Mouse (Mus musculus): ENCODE measurements at regions not wholly inside any gene's neighbourhood (a gene's known extent, or its start where the extent isn't known, plus 50 kb on each side); places are given as distances from the start of the nearest gene placed in this dataset.

DNA sequence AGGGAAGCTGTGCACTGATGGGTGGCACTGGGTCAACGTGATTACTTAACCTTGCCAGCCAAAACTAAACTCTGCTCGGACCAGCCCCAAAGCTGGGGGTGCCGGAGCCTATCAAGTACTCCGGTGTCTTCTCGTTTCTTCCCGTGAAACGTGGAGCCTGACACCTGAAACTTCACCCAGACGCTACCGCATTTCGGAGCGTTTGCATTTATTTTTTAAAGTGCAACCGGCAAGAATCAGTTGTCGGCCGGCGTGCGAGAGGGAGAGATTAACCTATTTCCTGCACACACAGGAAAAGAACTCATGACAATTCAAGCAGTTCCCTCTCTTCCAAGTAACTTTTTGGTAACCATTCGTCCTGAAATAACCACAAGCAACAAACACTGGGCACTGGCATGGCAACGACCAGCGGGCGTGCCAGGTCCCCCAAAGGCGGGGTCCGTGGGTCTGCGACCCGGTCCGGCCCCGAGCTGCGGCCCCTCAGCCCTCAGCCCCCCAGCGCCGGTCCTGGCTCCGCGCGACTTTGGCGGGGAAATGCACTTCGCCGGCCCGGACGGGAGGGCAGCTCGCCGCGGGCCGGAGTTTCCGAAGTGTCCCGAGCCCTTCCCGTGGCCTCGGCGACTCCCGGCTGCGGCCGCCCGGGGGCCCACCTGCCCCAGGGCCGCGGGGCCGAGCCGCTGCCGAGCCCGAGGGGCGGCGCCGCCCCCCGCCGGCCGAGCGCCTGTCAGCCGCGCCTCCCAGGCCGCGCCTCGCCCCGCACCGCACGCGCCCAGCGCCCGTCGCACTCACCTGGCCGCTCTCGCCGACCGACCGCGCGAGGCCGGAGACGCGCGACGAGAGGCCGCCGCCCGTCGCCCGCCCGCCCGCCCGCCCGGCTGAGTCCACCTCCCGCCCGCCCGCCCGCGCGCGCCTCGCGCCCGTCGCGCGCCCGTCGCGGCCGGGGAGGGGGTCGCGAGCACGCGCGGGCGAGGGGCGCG lies 1861.7 kb upstream of the Lrrc6 start:
- peak; percentile 66 to 75 for DNase-seq

DNA sequence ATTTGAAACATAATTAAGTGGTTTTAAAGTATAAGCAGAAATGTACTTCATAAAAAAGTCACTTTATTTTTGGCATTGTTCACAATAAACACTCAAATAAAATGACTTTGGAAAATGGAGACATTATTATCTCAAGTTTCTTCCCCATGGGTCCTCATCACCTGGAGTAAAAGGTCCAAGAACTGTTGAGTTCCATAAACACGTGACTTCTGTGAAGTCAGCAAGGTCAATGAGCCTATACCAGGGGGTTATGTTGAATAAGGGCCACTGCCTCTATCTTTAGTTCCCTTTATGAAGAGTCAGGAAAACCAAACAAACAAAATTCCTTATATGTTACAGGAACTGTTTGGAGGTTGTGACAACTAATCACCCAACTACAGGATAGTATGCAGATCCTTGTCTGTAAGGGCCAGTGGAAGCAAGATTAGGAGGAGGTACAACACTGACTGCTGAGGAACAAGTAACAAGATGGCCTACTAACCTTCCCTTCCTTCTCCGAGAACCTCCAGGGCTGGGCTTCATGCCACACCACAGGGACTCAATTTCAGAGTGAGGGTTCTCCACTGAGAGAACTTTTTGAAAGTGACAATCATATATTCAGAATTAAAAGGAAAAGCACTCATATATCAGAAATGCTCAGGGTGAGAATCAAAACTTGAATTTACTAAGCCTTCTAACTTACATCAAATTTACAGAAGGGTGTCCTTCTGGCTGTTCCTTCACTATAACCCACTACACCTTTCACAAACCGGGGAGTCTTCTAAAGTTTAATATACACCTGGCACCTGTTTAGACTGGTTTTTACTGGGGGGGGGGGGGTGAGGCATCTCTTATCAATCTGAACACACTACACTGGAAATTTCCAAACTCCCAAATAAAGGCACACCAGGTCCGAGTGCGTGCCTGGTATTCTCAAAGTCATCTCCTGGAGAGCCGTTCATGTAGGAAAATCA lies 1860.5 kb upstream of the Lrrc6 start:
- no peak for DNase-seq

DNA sequence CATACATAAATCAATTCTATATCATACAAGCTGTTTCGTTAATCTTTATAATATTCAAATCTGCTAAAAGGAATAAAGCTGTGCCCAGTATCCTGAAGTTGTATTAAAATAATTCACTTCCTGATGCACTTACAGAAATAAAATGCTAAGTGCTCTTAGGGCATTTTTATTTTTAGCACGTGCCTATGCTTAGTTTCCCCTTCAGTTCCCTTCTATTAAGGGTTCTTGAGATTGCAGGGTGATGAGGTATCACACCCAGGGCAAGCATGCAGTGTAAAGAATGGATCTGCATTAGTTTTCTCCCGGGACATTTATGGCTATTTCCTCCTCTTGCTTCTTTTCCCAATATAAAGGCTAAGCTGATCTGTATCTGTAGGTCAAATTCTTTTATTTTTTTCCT lies 1858.8 kb upstream of the Lrrc6 start:
- DNase-seq: no peak

DNA sequence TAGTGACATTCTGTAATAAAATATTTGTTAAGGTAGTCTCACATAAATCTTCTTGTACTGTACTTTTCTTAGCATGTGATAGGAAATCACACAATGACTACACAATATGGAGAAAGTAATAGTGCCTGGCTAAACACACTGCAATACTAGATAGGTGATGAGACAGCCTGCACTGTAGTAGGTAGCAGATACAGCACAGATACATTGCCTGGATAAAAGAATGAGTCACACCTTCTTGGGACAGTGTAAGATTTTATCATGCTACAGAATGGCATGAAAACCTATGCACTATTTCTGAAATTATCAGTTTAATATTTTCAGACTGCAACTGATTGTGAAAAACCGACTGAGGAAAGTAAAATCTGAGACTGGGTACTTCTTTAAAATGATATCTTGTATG lies 1855.2 kb upstream of the Lrrc6 start:
- no peak for DNase-seq

DNA sequence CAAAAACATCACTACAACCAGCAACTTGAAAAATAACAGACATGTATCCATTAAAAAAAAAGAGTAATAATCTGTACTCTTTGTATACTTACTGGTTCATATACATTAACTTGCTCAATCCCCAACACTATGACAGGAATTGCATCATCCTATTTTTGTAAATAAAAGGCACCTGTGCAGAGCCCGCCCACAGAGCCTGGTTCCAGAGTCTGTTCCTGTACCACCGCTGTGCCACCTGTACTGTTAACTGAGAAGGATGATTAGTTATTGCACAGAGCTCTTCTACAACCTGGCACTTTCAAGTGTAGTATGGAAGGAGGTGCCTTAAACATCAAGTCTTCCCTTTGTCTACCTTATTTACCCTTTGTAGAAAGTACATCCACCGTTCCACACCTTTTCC lies 1843.9 kb upstream of the Lrrc6 start:
- no peak for DNase-seq

DNA sequence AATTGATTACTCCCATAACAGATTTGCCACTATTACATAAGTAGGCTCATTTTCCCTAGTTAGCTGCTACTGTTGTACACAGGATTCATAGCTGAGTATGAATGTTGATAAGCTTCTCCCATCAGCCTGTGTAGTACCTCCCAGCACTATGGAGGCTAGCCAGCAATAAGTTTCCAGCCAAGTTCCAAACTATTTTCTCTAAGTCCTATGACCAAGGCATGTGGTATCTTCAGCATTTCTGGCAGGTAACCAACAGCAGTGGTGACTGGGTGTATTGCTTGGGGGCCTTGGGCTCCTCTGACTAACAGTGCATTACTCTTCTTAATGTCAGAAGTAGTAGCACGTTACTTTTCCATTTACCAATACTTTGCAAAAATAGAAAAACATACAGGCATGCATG lies 1841.8 kb upstream of the Lrrc6 start:
- DNase-seq: peak; percentile 25 to 33

DNA sequence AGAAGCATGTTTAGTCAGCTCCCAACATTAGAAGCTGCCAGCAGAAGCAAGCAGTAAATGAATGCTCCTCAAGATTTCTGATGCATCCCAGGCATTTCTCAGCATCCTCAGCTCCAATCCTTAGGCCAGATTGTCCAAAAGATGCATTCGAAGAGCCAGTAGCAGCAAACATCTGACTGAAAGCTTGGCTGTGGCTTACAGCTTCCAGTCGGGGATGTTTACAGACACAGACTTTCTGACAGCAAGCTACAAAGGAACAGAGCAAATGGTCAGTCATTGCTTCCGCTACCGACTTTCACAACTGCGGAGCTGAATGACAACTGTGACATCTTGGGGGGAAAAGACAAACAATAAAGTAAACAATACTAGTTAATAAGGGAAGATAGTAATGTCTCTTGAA lies 1840.3 kb upstream of the Lrrc6 start:
- no peak for DNase-seq

DNA sequence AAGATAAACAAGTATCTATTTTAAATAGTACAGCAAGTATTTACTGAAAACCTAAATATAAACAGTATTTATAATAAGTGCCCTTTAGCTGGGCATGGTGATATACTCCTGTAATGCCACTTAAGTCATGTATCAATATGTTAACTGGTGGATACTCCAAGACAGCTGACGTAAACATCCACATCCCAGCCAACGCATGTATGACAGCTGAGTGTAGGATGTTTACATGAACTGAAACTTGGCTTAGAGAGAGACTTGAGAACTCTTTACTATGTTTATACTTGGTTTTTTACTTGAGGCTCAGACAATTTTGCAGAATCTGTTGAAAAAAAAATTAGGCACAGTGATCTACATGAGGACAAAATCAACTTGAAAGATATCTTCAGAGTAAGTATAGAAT lies 1836.6 kb upstream of the Lrrc6 start:
- no peak for DNase-seq

DNA sequence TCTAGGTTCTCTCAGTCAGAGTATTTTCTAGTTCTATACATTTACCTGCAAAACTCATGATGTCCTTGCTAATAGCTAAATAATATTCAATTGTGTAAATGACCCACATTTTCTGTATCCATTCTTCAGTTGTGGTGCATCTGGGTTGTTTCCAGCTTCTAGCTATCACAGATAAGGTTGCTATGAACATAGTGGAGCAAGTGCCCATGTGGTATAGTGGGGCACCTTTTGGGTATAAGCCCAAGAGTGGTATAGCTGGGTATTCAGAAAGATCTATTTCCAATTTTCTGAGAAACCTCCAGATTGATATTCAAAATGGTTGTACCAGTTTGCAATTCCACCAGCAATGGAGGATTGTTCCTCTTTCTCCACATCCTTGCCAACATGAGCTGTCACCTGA lies 1835.1 kb upstream of the Lrrc6 start:
- DNase-seq: no peak

DNA sequence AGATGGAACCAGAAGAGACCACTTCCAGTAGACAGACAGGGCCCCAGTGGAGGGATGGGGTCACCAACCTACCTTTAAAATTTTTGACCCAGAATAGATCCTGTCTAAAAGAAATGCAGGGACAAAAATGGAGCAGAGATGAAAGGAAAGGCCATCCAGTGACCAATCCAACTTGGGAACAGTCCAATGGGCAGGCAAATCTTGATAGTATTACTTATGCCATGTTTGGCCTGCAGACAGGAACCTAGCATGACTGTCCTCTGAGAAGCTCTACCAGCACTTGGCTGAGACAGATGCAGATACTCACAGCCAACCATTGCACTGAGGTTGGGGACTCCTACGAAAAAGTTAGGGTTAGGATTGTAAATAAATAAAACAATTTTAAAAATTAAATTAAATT lies 1815.4 kb upstream of the Lrrc6 start:
- no peak for DNase-seq
